In genomic region chr11:120256543-120256942, GRCm38 (mm10) we compare ENCODE assay signal across 13 mouse cellular contexts. TPM values are rescaled to one million over a fixed set of nuclear protein-coding genes. Genes with fewer than 3 reads are reported as not detected.
DNase-seq lines count a peak whose midpoint lies in the region; ATAC-seq and TF ChIP-seq lines count a peak whose summit lies in the region.
"Had no signal": no experiment of that assay in that cellular context is flagged by ENCODE, and none has a peak within 500 bp of the region (broad histone marks: within the 10 kb centered on the region; RNA-seq: fewer than 3 reads in every experiment).

No protein-coding gene starts in this region.

- peaks cover 61% of the 10 kb centered on the region for H3K36me3 ChIP-seq in midbrain, embryonic 10.5 days
- peaks cover 4% of the 10 kb centered on the region; the same call in 1 of the 2 replicates for H3K36me3 ChIP-seq in midbrain, embryonic 11.5 days (ENCODE audit: control insufficient read depth, insufficient read depth, low read length)
- H3K36me3 ChIP-seq in embryonic facial prominence, embryonic 10.5 days (replicated peaks): peaks cover 79% of the 10 kb centered on the region
- peaks cover 60% of the 10 kb centered on the region for H3K36me3 ChIP-seq in limb, embryonic 10.5 days
- no peaks in the 10 kb centered on the region for H3K36me3 ChIP-seq in stomach, postnatal 0 days (ENCODE audit: control insufficient read depth, insufficient read depth, low read length)

- no peak for TF ChIP-seq EP300 in stomach, postnatal 0 days (optimal IDR thresholded peaks at IDR 0.05)

- no peak for ATAC-seq in midbrain, embryonic 11.5 days (ENCODE audit: low FRiP score)
- no peak for ATAC-seq in stomach, postnatal 0 days (ENCODE audit: low FRiP score, low TSS enrichment)
- no peak for ATAC-seq in inflammation-experienced regulatory T-cells, adult 6 months
- ATAC-seq: liver, postnatal 0 days had no signal

- H3K9ac ChIP-seq in midbrain, embryonic 11.5 days (ENCODE audit: low read length): no peak overlapping the region
- no peak overlapping the region for H3K9ac ChIP-seq in stomach, postnatal 0 days (ENCODE audit: low read length)
- H3K9ac ChIP-seq: embryonic facial prominence, embryonic 12.5 days; liver, postnatal 0 days had no signal

- TF ChIP-seq CTCF in stomach, postnatal 0 days (IDR thresholded peaks at IDR 0.05; ENCODE audit: low read depth): no peak

- no peaks in the 10 kb centered on the region for H3K27me3 ChIP-seq in midbrain, embryonic 10.5 days (ENCODE audit: low read depth, poor library complexity, severe bottlenecking)
- H3K27me3 ChIP-seq in midbrain, embryonic 11.5 days (ENCODE audit: control insufficient read depth, insufficient read depth, low read length): no peaks in the 10 kb centered on the region
- H3K27me3 ChIP-seq in embryonic facial prominence, embryonic 10.5 days (replicated peaks; ENCODE audit: low read depth, poor library complexity, severe bottlenecking): no peaks in the 10 kb centered on the region
- H3K27me3 ChIP-seq in limb, embryonic 10.5 days (ENCODE audit: low read depth, poor library complexity, severe bottlenecking): no peaks in the 10 kb centered on the region
- H3K27me3 ChIP-seq in stomach, postnatal 0 days (ENCODE audit: control insufficient read depth, insufficient read depth, low read length): no peaks in the 10 kb centered on the region
- H3K27me3 ChIP-seq: embryonic facial prominence, embryonic 12.5 days had no signal

- H3K4me3 ChIP-seq in midbrain, embryonic 10.5 days: peak overlapping the region; percentile 23; the same call in 1 of the 2 replicates
- H3K4me3 ChIP-seq in midbrain, embryonic 11.5 days (ENCODE audit: low read depth, low read length): no peak overlapping the region
- H3K4me3 ChIP-seq in embryonic facial prominence, embryonic 10.5 days: peak overlapping the region; percentile 21; the same call in 1 of the 2 replicates
- H3K4me3 ChIP-seq in limb, embryonic 10.5 days: no peak overlapping the region
- no peak overlapping the region for H3K4me3 ChIP-seq in stomach, postnatal 0 days (ENCODE audit: low read depth, low read length)
- H3K4me3 ChIP-seq: embryonic facial prominence, embryonic 12.5 days had no signal

- no peak overlapping the region for H3K4me2 ChIP-seq in midbrain, embryonic 11.5 days
- H3K4me2 ChIP-seq in stomach, postnatal 0 days (replicated peaks; ENCODE audit: low read depth): no peak overlapping the region
- H3K4me2 ChIP-seq: embryonic facial prominence, embryonic 12.5 days had no signal

- WGBS in midbrain, embryonic 10.5 days: 60% methylated on average over 10 of the region's 10 CpGs
- 48% methylated on average over 10 of the region's 10 CpGs for WGBS in midbrain, embryonic 11.5 days
- 68% methylated on average over 10 of the region's 10 CpGs for WGBS in embryonic facial prominence, embryonic 10.5 days
- WGBS in limb, embryonic 10.5 days: 62% methylated on average over 10 of the region's 10 CpGs
- 57% methylated on average over 10 of the region's 10 CpGs for WGBS in stomach, postnatal 0 days

- H3K9me3 ChIP-seq in midbrain, embryonic 10.5 days (replicated peaks): no peaks in the 10 kb centered on the region
- no peaks in the 10 kb centered on the region for H3K9me3 ChIP-seq in midbrain, embryonic 11.5 days (ENCODE audit: control insufficient read depth, low read length)
- H3K9me3 ChIP-seq in embryonic facial prominence, embryonic 10.5 days: no peaks in the 10 kb centered on the region
- no peaks in the 10 kb centered on the region for H3K9me3 ChIP-seq in limb, embryonic 10.5 days (replicated peaks)
- no peaks in the 10 kb centered on the region for H3K9me3 ChIP-seq in stomach, postnatal 0 days (ENCODE audit: control insufficient read depth, low read length)
- H3K9me3 ChIP-seq: embryonic facial prominence, embryonic 12.5 days had no signal

- intact Hi-C loops in heart, postnatal 25 days (cut with DNase I): no loop called here

- H3K4me1 ChIP-seq in midbrain, embryonic 10.5 days: peaks cover 100% of the 10 kb centered on the region
- peaks cover 59% of the 10 kb centered on the region for H3K4me1 ChIP-seq in midbrain, embryonic 11.5 days (ENCODE audit: control insufficient read depth, insufficient read depth, low read length)
- peaks cover 100% of the 10 kb centered on the region for H3K4me1 ChIP-seq in embryonic facial prominence, embryonic 10.5 days
- H3K4me1 ChIP-seq in limb, embryonic 10.5 days: peaks cover 100% of the 10 kb centered on the region
- H3K4me1 ChIP-seq in stomach, postnatal 0 days (replicated peaks; ENCODE audit: control insufficient read depth, insufficient read depth): peaks cover 24% of the 10 kb centered on the region

- DNase-seq in heart, adult 11 months: peak; percentile 98
- DNase-seq in heart, postnatal 25 days (ENCODE audit: low spot score): no peak
- DNase-seq in midbrain, embryonic 10.5 days (ENCODE audit: low spot score): no peak
- DNase-seq in midbrain, embryonic 11.5 days (ENCODE audit: low spot score, missing footprints): no peak
- no peak for DNase-seq in embryonic facial prominence, embryonic 10.5 days (ENCODE audit: low spot score)
- DNase-seq in limb, embryonic 10.5 days (ENCODE audit: low spot score): no peak
- no peak for DNase-seq in stomach, postnatal 0 days (ENCODE audit: low spot score)
- DNase-seq: cerebellum, adult 9-11 months; kidney, postnatal 4 days; liver, postnatal 0 days; thymus, postnatal 14 days had no signal

- H3K27ac ChIP-seq in midbrain, embryonic 10.5 days (replicated peaks): peak overlapping the region; percentile 76
- no peak overlapping the region for H3K27ac ChIP-seq in midbrain, embryonic 11.5 days (ENCODE audit: low read depth, low read length)
- peak overlapping the region; percentile 72 for H3K27ac ChIP-seq in embryonic facial prominence, embryonic 10.5 days (replicated peaks)
- H3K27ac ChIP-seq in limb, embryonic 10.5 days: peak overlapping the region; percentile 15; the same call in 1 of the 2 replicates
- no peak overlapping the region for H3K27ac ChIP-seq in stomach, postnatal 0 days (replicated peaks)
- H3K27ac ChIP-seq: embryonic facial prominence, embryonic 12.5 days had no signal

RNA-seq across cellular contexts. Expression of gene Bahcc1, which starts 23.8 kb away (rescaled TPM):
- total RNA-seq in heart, postnatal 25 days (2021): 1 to 10 TPM; 7.8 to 8.3 TPM
- polyA plus RNA-seq in midbrain, embryonic 10.5 days (2016; fragmentation: Nextera tagmentation; extraction: Ambion mirVana): 14.3 and 16.6 TPM in 2 replicates
- polyA plus RNA-seq in midbrain, embryonic 11.5 days (2014; fragmentation: Nextera tagmentation; extraction: Ambion mirVana): 17.6 and 20.6 TPM in 2 replicates
- 18.0 and 18.4 TPM in 2 replicates for polyA plus RNA-seq in embryonic facial prominence, embryonic 10.5 days (2016; fragmentation: Nextera tagmentation; extraction: Ambion mirVana)
- 19.9 and 20.3 TPM in 2 replicates for polyA plus RNA-seq in limb, embryonic 10.5 days (2016; fragmentation: Nextera tagmentation; extraction: Ambion mirVana)
- polyA plus RNA-seq in stomach, postnatal 0 days (2015; fragmentation: Nextera tagmentation; extraction: Ambion mirVana): 2.7 and 2.9 TPM in 2 replicates
- polyA plus RNA-seq in inflammation-experienced regulatory T-cells, adult 6 months (2017; shearing (Covaris generic)): not detected

Comparison
In these comparisons a context has a peak if more than half of its experiments do, and no peak if none do; other contexts are left out.
1. H3K27ac ChIP-seq: peak in midbrain, embryonic 10.5 days (single experiment), embryonic facial prominence, embryonic 10.5 days (single experiment) and limb, embryonic 10.5 days (single experiment); none in midbrain, embryonic 11.5 days (single experiment) and stomach, postnatal 0 days (single experiment).
2. H3K4me3 ChIP-seq: peak in midbrain, embryonic 10.5 days (single experiment) and embryonic facial prominence, embryonic 10.5 days (single experiment); none in midbrain, embryonic 11.5 days (single experiment), limb, embryonic 10.5 days (single experiment) and stomach, postnatal 0 days (single experiment).